Comparison of ENCODE assay signal across 9 mouse cellular contexts in the genomic region with DNA sequence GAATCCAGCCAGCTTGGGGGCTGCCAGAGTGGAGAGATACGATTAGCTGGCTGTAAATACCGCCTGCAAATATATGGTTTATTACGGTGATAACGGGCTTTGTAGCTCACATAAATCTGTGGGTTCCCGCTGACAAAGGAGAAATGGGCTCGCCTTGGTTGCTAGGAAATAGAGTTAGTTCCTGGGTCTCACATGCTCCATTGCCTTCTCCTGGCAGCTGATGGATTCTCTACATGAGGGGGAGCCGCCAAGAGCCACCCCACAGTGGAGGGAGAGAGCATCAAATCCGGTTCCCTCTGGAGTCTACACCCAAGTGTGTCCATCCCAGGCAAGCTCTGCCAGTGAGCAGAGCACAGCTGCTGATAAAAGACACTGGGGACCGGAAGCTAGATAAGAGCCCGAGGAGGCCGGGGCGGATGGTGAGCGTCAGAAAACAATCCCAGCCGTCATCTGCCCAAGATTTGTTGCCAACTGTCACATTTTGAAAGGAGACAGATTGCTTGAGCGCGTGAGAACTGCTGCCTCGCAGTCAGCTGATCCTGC.
DNase-seq lines count a peak whose midpoint lies in the region; ATAC-seq and TF ChIP-seq lines count a peak whose summit lies in the region.
"Had no signal": no experiment of that assay in that cellular context is flagged by ENCODE, and none has a peak within 500 bp of the region (broad histone marks: within the 10 kb centered on the region; RNA-seq: fewer than 3 reads in every experiment).

No protein-coding gene starts in this region.

- no peak for TF ChIP-seq RAD21 in MEL (IDR thresholded peaks at IDR 0.05; ENCODE audit: low read depth, low read length)

- H3K9ac ChIP-seq in MEL (ENCODE audit: control insufficient read depth, low read depth, low read length, poor library complexity, severe bottlenecking), result no peak overlapping the region
- no peak overlapping the region for H3K9ac ChIP-seq in midbrain, embryonic 12.5 days (replicated peaks)

- no peaks in the 10 kb centered on the region for H3K9me3 ChIP-seq in MEL (replicated peaks; ENCODE audit: insufficient read depth, low read length)
- H3K9me3 ChIP-seq in heart, embryonic 10.5 days, result no peaks in the 10 kb centered on the region
- no peaks in the 10 kb centered on the region for H3K9me3 ChIP-seq in midbrain, embryonic 12.5 days
- H3K9me3 ChIP-seq: megakaryocyte, embryonic 14.5 days had no signal

- H3K79me2 ChIP-seq in MEL (ENCODE audit: control insufficient read depth, insufficient read depth, low read length, poor library complexity), result no peaks in the 10 kb centered on the region

- no peak overlapping the region for H3K27ac ChIP-seq in MEL (ENCODE audit: control insufficient read depth, low read depth, low read length)
- H3K27ac ChIP-seq in heart, embryonic 10.5 days, result peak overlapping the region; percentile 42; the same call in 1 of the 2 replicates
- no peak overlapping the region for H3K27ac ChIP-seq in midbrain, embryonic 12.5 days (replicated peaks)

- no peaks in the 10 kb centered on the region for H3K36me3 ChIP-seq in MEL (ENCODE audit: control insufficient read depth in 1 of 2, insufficient read depth in 2 of 2, low read length in 2 of 2)
- H3K36me3 ChIP-seq in heart, embryonic 10.5 days, result no peaks in the 10 kb centered on the region
- no peaks in the 10 kb centered on the region for H3K36me3 ChIP-seq in midbrain, embryonic 12.5 days

- 15% methylated on average over 17 of the region's 17 CpGs for whole genome bisulfite sequencing in heart, embryonic 10.5 days
- 39% methylated on average over 17 of the region's 17 CpGs for WGBS in midbrain, embryonic 12.5 days

- intact Hi-C loops in left cerebral cortex, postnatal 4 days (cut with DNase I), result no loop called here

- TF ChIP-seq CTCF in MEL (IDR thresholded peaks at IDR 0.05 in 2 of 3, conservative IDR thresholded peaks at IDR 0.05 in 1 of 3; ENCODE audit: control insufficient read depth in 1 of 3, insufficient read depth in 1 of 3, low read depth in 2 of 3, low read length in 3 of 3, poor library complexity in 1 of 3, severe bottlenecking in 1 of 3), result no peak

- DNase-seq in MEL (ENCODE audit: low read depth, low spot score), result peak; percentile 52
- peak; percentile 56 for DNase-seq in embryo, embryonic 10 days (ENCODE audit: low spot score)
- peak; percentile 91 for DNase-seq in heart, embryonic 10.5 days (ENCODE audit: low spot score)
- DNase-seq in kidney, adult 18-20 months, result peak; percentile 52
- peak; percentile 53 for DNase-seq in left cerebral cortex, postnatal 4 days
- DNase-seq in thymus, adult 18-20 months, result peak; percentile 20 to 29
- DNase-seq in urinary bladder, adult 2 months (ENCODE audit: low spot score), result no peak

- peak; percentile 47 for ATAC-seq in midbrain, embryonic 12.5 days (ENCODE audit: low FRiP score, low read depth)

- TF ChIP-seq POLR2A in MEL (IDR thresholded peaks at IDR 0.05; ENCODE audit: control insufficient read depth in 1 of 2, insufficient read depth in 1 of 2, low read depth in 1 of 2, low read length in 2 of 2, poor library complexity in 1 of 2), result no peak

- TF ChIP-seq EP300 in MEL (IDR thresholded peaks at IDR 0.05; ENCODE audit: low read depth in 1 of 2, low read length in 2 of 2), result peak; percentile 50 to 71

- no peaks in the 10 kb centered on the region for H3K27me3 ChIP-seq in MEL (ENCODE audit: control insufficient read depth in 1 of 2, insufficient read depth in 2 of 2, low read length in 2 of 2)
- H3K27me3 ChIP-seq in heart, embryonic 10.5 days (ENCODE audit: insufficient read depth, poor library complexity, severe bottlenecking), result peaks cover 82% of the 10 kb centered on the region
- H3K27me3 ChIP-seq in midbrain, embryonic 12.5 days, result peaks cover 43% of the 10 kb centered on the region

- H3K4me1 ChIP-seq in MEL (ENCODE audit: control insufficient read depth in 1 of 2, insufficient read depth in 2 of 2, low read length in 2 of 2), result no peaks in the 10 kb centered on the region
- H3K4me1 ChIP-seq in heart, embryonic 10.5 days, result peaks cover 28% of the 10 kb centered on the region
- H3K4me1 ChIP-seq in midbrain, embryonic 12.5 days, result peaks cover 11% of the 10 kb centered on the region

- H3K4me2 ChIP-seq in midbrain, embryonic 12.5 days (replicated peaks), result peak overlapping the region; percentile 19

- no peak overlapping the region for H3K4me3 ChIP-seq in MEL (ENCODE audit: control insufficient read depth in 1 of 2, insufficient read depth in 1 of 2, low read depth in 2 of 2, low read length in 2 of 2)
- peak overlapping the region; percentile 25; the same call in 1 of the 2 replicates for H3K4me3 ChIP-seq in heart, embryonic 10.5 days
- H3K4me3 ChIP-seq in midbrain, embryonic 12.5 days, result no peak overlapping the region
- H3K4me3 ChIP-seq: megakaryocyte, embryonic 14.5 days had no signal

TF ChIP-seq in MEL, 35 proteins besides CTCF, POLR2A, EP300 and RAD21:
- TF ChIP-seq SMC3 (IDR thresholded peaks at IDR 0.05; ENCODE audit: low read depth, low read length) (no peak), GATA1 (IDR thresholded peaks at IDR 0.05; ENCODE audit: low read depth, low read length) (peak; percentile 56), HCFC1 (IDR thresholded peaks at IDR 0.05; ENCODE audit: low read depth, low read length) (no peak), ETS1 (IDR thresholded peaks at IDR 0.05; ENCODE audit: low read depth, low read length) (peak; percentile 62), ZMIZ1 (IDR thresholded peaks at IDR 0.05; ENCODE audit: low read depth, low read length) (no peak), ZNF384 (IDR thresholded peaks at IDR 0.05; ENCODE audit: low read depth, low read length) (no peak), ELF1 (IDR thresholded peaks at IDR 0.05; ENCODE audit: low read depth, low read length) (no peak), CHD2 (IDR thresholded peaks at IDR 0.05; ENCODE audit: low read length) (no peak), RCOR1 (IDR thresholded peaks at IDR 0.05; ENCODE audit: low read depth, low read length) (peak; percentile 98), POLR2AphosphoS5 (IDR thresholded peaks at IDR 0.05; ENCODE audit: borderline replicate concordance, low read depth, low read length) (no peak), NELFE (IDR thresholded peaks at IDR 0.05; ENCODE audit: low read depth, low read length) (no peak), E2F4 (IDR thresholded peaks at IDR 0.05; ENCODE audit: borderline replicate concordance, low read depth, low read length) (no peak), JUND (IDR thresholded peaks at IDR 0.05; ENCODE audit: low read depth, low read length) (no peak), MEF2A (IDR thresholded peaks at IDR 0.05; ENCODE audit: extremely low read depth, insufficient replicate concordance, low read depth, low read length, poor library complexity, severe bottlenecking) (no peak), POLR2AphosphoS2 (IDR thresholded peaks at IDR 0.05; ENCODE audit: low read length) (no peak), MAX (IDR thresholded peaks at IDR 0.05; ENCODE audit: low read length) (no peak), BHLHE40 (IDR thresholded peaks at IDR 0.05; ENCODE audit: borderline replicate concordance, low read depth, low read length) (peak; percentile 52; the same call in 1 of the 2 replicates), TCF12 (IDR thresholded peaks at IDR 0.05; ENCODE audit: low read depth, low read length) (peak; percentile 64)
